Mouse (Mus musculus) liver, adult 2 months (tissue): ENCODE measurements around the gene Atat1.

Source experiments
- CTCF ChIP-seq: fragments of 200-500 bp; IDR thresholded peaks from 2 replicates; pipeline ENCODE4 v1.5.1; 2011; ENCODE audit warnings: low read depth, low read length, control low read depth
- POLR2A ChIP-seq: fragments of 200-500 bp; IDR thresholded peaks from 2 replicates; pipeline ENCODE4 v1.6.1; 2011; ENCODE audit warnings: low read length, control low read depth; ENCODE audit not compliant: insufficient read depth; ENCODE audit errors: extremely low read depth

DNA sequence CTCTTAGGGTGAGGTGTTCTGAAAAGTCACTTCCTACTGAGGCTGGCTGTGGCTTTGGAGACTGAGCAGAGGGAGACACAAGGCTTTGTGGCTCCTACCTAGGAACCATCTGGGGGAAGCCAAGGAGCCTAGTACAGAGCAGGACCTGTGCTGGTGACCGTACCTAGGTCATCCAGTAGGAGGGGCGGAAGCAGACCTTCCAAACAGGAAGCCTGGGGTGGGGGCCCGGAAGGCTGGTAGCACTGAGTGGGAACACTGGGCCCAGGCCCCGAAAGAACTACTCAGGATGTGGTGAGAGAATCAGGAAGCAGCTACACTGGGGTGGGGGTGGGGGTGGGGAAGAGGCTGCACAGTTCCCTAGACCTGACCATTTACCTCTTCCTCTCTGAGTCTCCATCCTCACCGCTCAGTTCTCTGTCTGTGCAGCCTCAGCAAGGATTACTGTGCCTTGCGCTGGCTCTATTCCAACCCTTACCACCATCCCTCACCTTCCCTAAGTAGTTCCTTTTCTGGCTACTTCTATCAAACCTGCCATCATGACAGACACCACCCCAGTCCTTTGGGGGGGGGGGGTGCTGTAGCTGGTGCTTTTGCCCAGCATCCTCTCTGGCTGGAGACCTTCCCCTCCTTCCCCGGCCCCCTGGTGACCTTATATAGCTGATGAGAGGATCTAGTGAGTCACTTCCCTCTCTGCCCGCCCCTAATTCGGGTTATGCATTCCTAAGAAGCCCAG, 39.6 kb downstream of the Atat1 start:
- TF ChIP-seq CTCF (no peak), POLR2A (no peak)
